Mouse (Mus musculus): ENCODE data around the gene Ube4a. TPM values are rescaled to one million over a fixed set of nuclear protein-coding genes. Genes with fewer than 3 reads are reported as not detected.

Ube4a gene
- 13.6 and 15.2 TPM in 2 replicates for polyA plus RNA-seq (2015; fragmentation: Nextera tagmentation; extraction: Ambion mirVana)

GRCm38 (mm10) chr9:44965126-44965832 lies at the start of gene Ube4a:
Ube4a (minus strand) TSS chr9:44965600.

GRCm38 (mm10) chr9:45009180-45010078 lies 44.0 kb upstream of the Ube4a start, which contains the start of gene Cd3e:
Cd3e (minus strand) TSS chr9:45009627.

GRCm38 (mm10) chr9:44981676-44982075 lies 16.3 kb upstream of the Ube4a start, which contains the start of gene Cd3d:
Cd3d (plus strand) TSS chr9:44981786.

GRCm38 (mm10) chr9:44980242-44980641 lies 14.8 kb upstream of the Ube4a start, which contains the start of gene Cd3g:
Cd3g (minus strand) TSS chr9:44980431.

GRCm38 (mm10) chr9:44920374-44921122 lies 44.9 kb downstream of the Ube4a start, which contains the start of gene Atp5l:
Atp5l (minus strand) TSS chr9:44920742.

GRCm38 (mm10) chr9:44881221-44881871 lies 84.1 kb downstream of the Ube4a start, which contains the start of gene Kmt2a:
Kmt2a (minus strand) TSS chr9:44881296.

Other genes starting within 250 kb of the Ube4a start
- gene Phldb1, start 230.4 kb downstream of the Ube4a start, polyA plus RNA-seq (2015; fragmentation: Nextera tagmentation; extraction: Ambion mirVana): 22.9 and 26.2 TPM in 2 replicates
- gene Arcn1, start 197.8 kb downstream of the Ube4a start, polyA plus RNA-seq (2015; fragmentation: Nextera tagmentation; extraction: Ambion mirVana): 78.8 and 86.3 TPM in 2 replicates
- gene Ift46, start 197.7 kb downstream of the Ube4a start, polyA plus RNA-seq (2015; fragmentation: Nextera tagmentation; extraction: Ambion mirVana): 53.7 and 58.3 TPM in 2 replicates
- 4.1 and 4.5 TPM in 2 replicates for gene Tmem25, start 166.3 kb downstream of the Ube4a start, polyA plus RNA-seq (2015; fragmentation: Nextera tagmentation; extraction: Ambion mirVana)
- gene Ttc36, start 162.5 kb downstream of the Ube4a start, polyA plus RNA-seq (2015; fragmentation: Nextera tagmentation; extraction: Ambion mirVana): 0.87 and 1.4 TPM in 2 replicates
- 3.4 and 5.7 TPM in 2 replicates for gene Kmt2a, start 84.3 kb downstream of the Ube4a start, polyA plus RNA-seq (2015; fragmentation: Nextera tagmentation; extraction: Ambion mirVana)
- 1,346 and 1,682 TPM in 2 replicates for gene Atp5l, start 44.9 kb downstream of the Ube4a start, polyA plus RNA-seq (2015; fragmentation: Nextera tagmentation; extraction: Ambion mirVana)
- gene Cd3g, start 14.8 kb upstream of the Ube4a start, polyA plus RNA-seq (2015; fragmentation: Nextera tagmentation; extraction: Ambion mirVana): 0.19 TPM in 1 of 2 replicates, not detected in the other
- not detected in 2 replicates for gene Cd3d, start 16.2 kb upstream of the Ube4a start, polyA plus RNA-seq (2015; fragmentation: Nextera tagmentation; extraction: Ambion mirVana)
- gene Cd3e, start 44.0 kb upstream of the Ube4a start, polyA plus RNA-seq (2015; fragmentation: Nextera tagmentation; extraction: Ambion mirVana): 4.3 TPM in 2 replicates
- 0.85 TPM in 1 of 2 replicates, not detected in the other for gene Mpzl2, start 74.2 kb upstream of the Ube4a start, polyA plus RNA-seq (2015; fragmentation: Nextera tagmentation; extraction: Ambion mirVana)
- 5.9 and 6.2 TPM in 2 replicates for gene Mpzl3, start 89.6 kb upstream of the Ube4a start, polyA plus RNA-seq (2015; fragmentation: Nextera tagmentation; extraction: Ambion mirVana)
- gene Jaml, start 113.6 kb upstream of the Ube4a start, polyA plus RNA-seq (2015; fragmentation: Nextera tagmentation; extraction: Ambion mirVana): 0.49 and 0.69 TPM in 2 replicates
- gene Scn2b, start 152.2 kb upstream of the Ube4a start, polyA plus RNA-seq (2015; fragmentation: Nextera tagmentation; extraction: Ambion mirVana): 0.48 and 0.68 TPM in 2 replicates
- 6.5 and 7.2 TPM in 2 replicates for gene Scn4b, start 172.8 kb upstream of the Ube4a start, polyA plus RNA-seq (2015; fragmentation: Nextera tagmentation; extraction: Ambion mirVana)
- not detected in 2 replicates for gene BC049352, start 216.4 kb upstream of the Ube4a start, polyA plus RNA-seq (2015; fragmentation: Nextera tagmentation; extraction: Ambion mirVana)
- gene Tmprss4, start 238.5 kb upstream of the Ube4a start, polyA plus RNA-seq (2015; fragmentation: Nextera tagmentation; extraction: Ambion mirVana): 2.1 TPM in 1 of 2 replicates, not detected in the other